Mouse (Mus musculus) CH12.LX (cell line): ENCODE measurements around the gene Tsku. TPM values are rescaled to one million over a fixed set of nuclear protein-coding genes. Genes with fewer than 3 reads are reported as not detected.
A peak's percentile ranks its signal among the peaks of the same experiment; 100 is the strongest.

ENCODE experiments used
- DNase-seq: peaks from one replicate; pipeline ENCODE4 v3.0.0-alpha.2; 2013; ENCODE audit errors: extremely low read depth
- H3K27ac ChIP-seq: 2 replicates; pipeline ENCODE4 v1.5.1; 2012; ENCODE audit warnings: low read depth, mild to moderate bottlenecking, control low read depth, moderate library complexity; ENCODE audit not compliant: insufficient read depth
- H3K27me3 ChIP-seq: replicated peaks from 2 replicates; pipeline ENCODE3; 2012; ENCODE audit warnings: inconsistent platforms
- H3K36me3 ChIP-seq, 2 experiments: replicated peaks in 1 of 2; 2 replicates each; pipeline versions ENCODE3 to v1.6.1; 2012; ENCODE audit warnings: inconsistent platforms in 1 of 2, low read length in 1 of 2, mild to moderate bottlenecking in 1 of 2, mixed read lengths in 1 of 2, moderate library complexity in 1 of 2; ENCODE audit not compliant: control insufficient read depth in 1 of 2, insufficient read depth in 1 of 2
- H3K4me1 ChIP-seq, 2 experiments: 2 replicates each; pipeline ENCODE4 v1.6.1; 2012; ENCODE audit warnings: inconsistent platforms in 1 of 2, moderate library complexity in 1 of 2; ENCODE audit not compliant: insufficient read depth in 2 of 2, control insufficient read depth in 1 of 2
- H3K4me2 ChIP-seq: 2 replicates; pipeline ENCODE4 v1.6.1; 2012; ENCODE audit warnings: low read depth, mild to moderate bottlenecking, control low read depth; ENCODE audit not compliant: poor library complexity, insufficient read depth, severe bottlenecking
- H3K4me3 ChIP-seq, 3 experiments: fragments of 150-350 bp in 1 of 3; sonication (generic) in 1 of 3; replicated peaks in 1 of 3; 2 replicates each; pipeline versions ENCODE3 to v1.5.1; 2011 to 2012; ENCODE audit warnings: low read depth in 2 of 3, low read length in 2 of 3, mild to moderate bottlenecking in 2 of 3, moderate library complexity in 2 of 3, control low read depth in 1 of 3, improper control_type of control experiment in 1 of 3, inconsistent platforms in 1 of 3, mixed read lengths in 1 of 3; ENCODE audit not compliant: poor library complexity in 1 of 3
- H3K79me2 ChIP-seq: replicated peaks from 2 replicates; pipeline ENCODE4 v1.6.1; 2012; ENCODE audit warnings: mild to moderate bottlenecking, moderate library complexity; ENCODE audit not compliant: control insufficient read depth, poor library complexity, insufficient read depth, severe bottlenecking; ENCODE audit errors: extremely low read depth
- H3K9ac ChIP-seq: 2 replicates; pipeline ENCODE4 v1.6.1; 2012; ENCODE audit warnings: low read depth, mild to moderate bottlenecking, control low read depth, moderate library complexity; ENCODE audit not compliant: insufficient read depth
- H3K9me3 ChIP-seq: replicated peaks from 2 replicates; pipeline ENCODE3; 2012; ENCODE audit warnings: low read length, inconsistent platforms, mixed read lengths
- BHLHE40 ChIP-seq: IDR thresholded peaks from 2 replicates; pipeline ENCODE4 v1.6.1; 2011; ENCODE audit warnings: mild to moderate bottlenecking, low read depth, low read length, improper control_type of control experiment
- CHD2 ChIP-seq: IDR thresholded peaks from 2 replicates; pipeline ENCODE4 v1.6.1; 2011; ENCODE audit warnings: low read length, improper control_type of control experiment
- CTCF ChIP-seq, 2 experiments: IDR thresholded peaks in 1 of 2; conservative IDR thresholded peaks in 1 of 2; 2 replicates each; pipeline ENCODE4 v1.5.1; 2011 to 2012; ENCODE audit warnings: low read depth in 2 of 2, low read length in 2 of 2, improper control_type of control experiment in 1 of 2, inconsistent platforms in 1 of 2, mild to moderate bottlenecking in 1 of 2, moderate library complexity in 1 of 2
- E2F4 ChIP-seq: IDR thresholded peaks from 2 replicates; pipeline ENCODE4 v1.6.1; 2011; ENCODE audit warnings: low read depth, low read length, improper control_type of control experiment; ENCODE audit not compliant: insufficient replicate concordance
- ELF1 ChIP-seq: IDR thresholded peaks from 2 replicates; pipeline ENCODE4 v1.6.1; 2014; ENCODE audit warnings: low read depth, mild to moderate bottlenecking, inconsistent platforms, low read length, improper control_type of control experiment
- EP300 ChIP-seq: IDR thresholded peaks from 2 replicates; pipeline ENCODE4 v1.6.1; 2011; ENCODE audit warnings: low read length, improper control_type of control experiment
- ETS1 ChIP-seq: conservative IDR thresholded peaks from 2 replicates; pipeline ENCODE4 v1.6.1; 2012; ENCODE audit warnings: low read depth, mild to moderate bottlenecking, inconsistent platforms, low read length, improper control_type of control experiment, moderate library complexity
- GABPA ChIP-seq: IDR thresholded peaks from 2 replicates; pipeline ENCODE4 v1.6.1; 2012; ENCODE audit warnings: low read depth, low read length, improper control_type of control experiment, inconsistent platforms; ENCODE audit not compliant: insufficient replicate concordance
- HCFC1 ChIP-seq: IDR thresholded peaks from 2 replicates; pipeline ENCODE4 v1.6.1; 2012; ENCODE audit warnings: low read depth, mild to moderate bottlenecking, inconsistent platforms, low read length, improper control_type of control experiment
- JUN ChIP-seq: IDR thresholded peaks from 2 replicates; pipeline ENCODE4 v1.6.1; 2011; ENCODE audit warnings: low read depth, mild to moderate bottlenecking, low read length, improper control_type of control experiment, moderate library complexity; ENCODE audit not compliant: insufficient read depth
- KAT2A ChIP-seq: IDR thresholded peaks from 2 replicates; pipeline ENCODE4 v1.6.1; 2012; ENCODE audit warnings: low read length, improper control_type of control experiment, inconsistent platforms; ENCODE audit not compliant: insufficient replicate concordance
- MAX ChIP-seq: IDR thresholded peaks from 2 replicates; pipeline ENCODE4 v1.6.1; 2011; ENCODE audit warnings: low read length, improper control_type of control experiment
- MAZ ChIP-seq: IDR thresholded peaks from 2 replicates; pipeline ENCODE4 v1.6.1; 2012; ENCODE audit warnings: low read depth, mild to moderate bottlenecking, inconsistent platforms, low read length, improper control_type of control experiment, moderate library complexity
- MEF2A ChIP-seq: IDR thresholded peaks from 2 replicates; pipeline ENCODE4 v1.6.1; 2014; ENCODE audit warnings: low read depth, mild to moderate bottlenecking, inconsistent platforms, low read length, improper control_type of control experiment, borderline replicate concordance
- MXI1 ChIP-seq: IDR thresholded peaks from 2 replicates; pipeline ENCODE4 v1.6.1; 2011; ENCODE audit warnings: mild to moderate bottlenecking, low read depth, low read length, improper control_type of control experiment
- NELFE ChIP-seq: IDR thresholded peaks from 2 replicates; pipeline ENCODE4 v1.6.1; 2011; ENCODE audit warnings: low read depth, low read length, improper control_type of control experiment
- PAX5 ChIP-seq: IDR thresholded peaks from 2 replicates; pipeline ENCODE4 v1.6.1; 2012; ENCODE audit warnings: low read length, inconsistent platforms, mixed read lengths
- RAD21 ChIP-seq: IDR thresholded peaks from 2 replicates; pipeline ENCODE4 v1.6.1; 2011; ENCODE audit warnings: low read depth, mild to moderate bottlenecking, low read length, improper control_type of control experiment, moderate library complexity
- SIN3A ChIP-seq: IDR thresholded peaks from 2 replicates; pipeline ENCODE4 v1.6.1; 2012; ENCODE audit warnings: low read length, improper control_type of control experiment, inconsistent platforms
- SMC3 ChIP-seq: IDR thresholded peaks from 2 replicates; pipeline ENCODE4 v1.6.1; 2011; ENCODE audit warnings: low read depth, low read length, improper control_type of control experiment
- ZKSCAN1 ChIP-seq: IDR thresholded peaks from 2 replicates; pipeline ENCODE4 v1.6.1; 2012; ENCODE audit warnings: low read depth, inconsistent platforms, low read length, improper control_type of control experiment, borderline replicate concordance
- dilution Hi-C: fragments of 300-500 bp; cut with MboI; formaldehyde crosslinking; loops from 2 replicates; pipeline ENCODE4 v1.14.3; 2020; ENCODE audit warnings: low sequenced_read_pairs; ENCODE audit not compliant: extremely low pct_unique_long_range_greater_than_20kb, extremely low pct_ligation_motif_present
- in situ Hi-C: fragments of 300-500 bp; cut with MboI; formaldehyde crosslinking; loops from 3 replicates; pipeline ENCODE4 v1.14.3; 2019; ENCODE audit warnings: low sequenced_read_pairs, low pct_ligation_motif_present, low pct_unique_long_range_greater_than_20kb, mixed read lengths
- polyA plus RNA-seq: library from polyadenylated mRNA; unstranded; fragments of >175 nt; gene quantifications from 2 replicates; pipeline ENCODE4 v1.2.1, GENCODE M21; 2012; ENCODE audit warnings: low read depth; ENCODE audit not compliant: insufficient read length
- total RNA-seq, 2 experiments: library from RNA; depleted of rRNA; stranded (reverse); fragments of 300-350 nt in 1 of 2; fragments of >200 nt in 1 of 2; gene quantifications; 2 replicates each; pipeline ENCODE4 v1.2.3; 2012 to 2014

Gene Tsku
- total and polyA plus RNA-seq, 3 experiments, result 1.4 to 3.9 (median 3.9) TPM

GRCm38 (mm10) chr7:98320006-98320556 lies 41.0 kb downstream of the Tsku start:
- Histone ChIP-seq H3K4me1 (peaks cover 0 to 20% of the 10 kb centered on the region in 2 experiments; a peak in 2 of 4 replicates), H3K27ac (no peak overlapping the region), H3K4me2 (no peak overlapping the region), H3K27me3 (no peaks in the 10 kb centered on the region), H3K36me3 (no peaks in the 10 kb centered on the region), H3K9me3 (no peaks in the 10 kb centered on the region), H3K9ac (no peak overlapping the region), H3K79me2 (no peaks in the 10 kb centered on the region), H3K4me3 (no peak overlapping the region)
- dilution Hi-C loops, result no loop called here
- TF ChIP-seq MXI1, result no peak
- TF ChIP-seq SIN3A, result no peak
- TF ChIP-seq ETS1, result no peak
- 0 out of 2 replicates have a peak, but pooled peaks have one; percentile 19 for TF ChIP-seq CHD2
- in situ Hi-C loops, result no loop called here
- no peak for DNase-seq

- dilution Hi-C loops, result no loop called here
- Histone ChIP-seq H3K9me3 (no peaks in the 10 kb centered on the region), H3K27ac (no peak overlapping the region), H3K36me3 (no peaks in the 10 kb centered on the region), H3K27me3 (no peaks in the 10 kb centered on the region), H3K4me2 (no peak overlapping the region), H3K79me2 (no peaks in the 10 kb centered on the region), H3K9ac (no peak overlapping the region), H3K4me3 (no peak overlapping the region), H3K4me1 (peaks cover 0 to 6% of the 10 kb centered on the region in 2 experiments; a peak in 2 of 4 replicates)
- DNase-seq, result no peak
- in situ Hi-C loops, result no loop called here
- TF ChIP-seq MAZ (no peak), GABPA (no peak), E2F4 (no peak), SMC3 (no peak), KAT2A (no peak), SIN3A (no peak), ETS1 (no peak), MEF2A (no peak), CHD2 (no peak), JUN (no peak), ELF1 (no peak), ZKSCAN1 (no peak), EP300 (no peak), NELFE (no peak), RAD21 (no peak), CTCF (conservative IDR thresholded peaks at IDR 0.05 in 1 of 2, IDR thresholded peaks at IDR 0.05 in 1 of 2; ENCODE audit: low read depth in 2 of 2, low read length in 2 of 2) (no peak), MAX (no peak), HCFC1 (no peak), PAX5 (no peak), BHLHE40 (no peak)
Observed at GRCm38 (mm10) chr7:98316568-98316967, 44.6 kb downstream of the Tsku start.
